Mouse (Mus musculus): ENCODE results near the gene Defa36. TPM values are rescaled to one million over a fixed set of nuclear protein-coding genes. Genes with fewer than 3 reads are reported as not detected.
"Not testable (repeated sequence)": the region's sequence is repeated elsewhere in the genome, so short reads cannot be mapped to it uniquely, and the experiment has no call there.

Gene Defa36
- not detected for total RNA-seq (2021)
- long read RNA-seq, experiment 1 = 0 reads
- long read RNA-seq, experiment 2 = 0 reads

DNA sequence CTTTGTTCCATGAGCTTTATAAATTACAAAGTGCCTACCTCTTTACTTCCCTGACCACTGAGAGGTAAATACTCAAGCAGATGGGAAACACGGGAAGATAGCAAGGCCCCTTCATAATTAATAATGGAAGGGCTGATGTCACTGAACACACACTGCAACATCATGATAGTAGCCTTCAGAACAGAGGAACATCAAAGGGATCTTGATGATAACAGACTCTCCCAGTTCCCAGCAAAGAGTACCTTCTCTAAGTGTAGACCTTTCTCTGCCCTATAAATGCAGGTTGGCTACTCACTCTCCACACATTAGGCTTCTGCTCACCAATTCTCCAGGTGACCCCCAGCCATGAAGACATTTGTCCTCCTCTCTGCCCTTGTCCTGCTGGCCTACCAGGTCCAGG, at the start of gene Defa36:
Gene Defa36, plus strand, starts transcription at position 301 of the 400 bp plus-strand sequence.
- not testable (repeated sequence) for DNase-seq (ENCODE audit: low spot score in 2 of 2)

DNA sequence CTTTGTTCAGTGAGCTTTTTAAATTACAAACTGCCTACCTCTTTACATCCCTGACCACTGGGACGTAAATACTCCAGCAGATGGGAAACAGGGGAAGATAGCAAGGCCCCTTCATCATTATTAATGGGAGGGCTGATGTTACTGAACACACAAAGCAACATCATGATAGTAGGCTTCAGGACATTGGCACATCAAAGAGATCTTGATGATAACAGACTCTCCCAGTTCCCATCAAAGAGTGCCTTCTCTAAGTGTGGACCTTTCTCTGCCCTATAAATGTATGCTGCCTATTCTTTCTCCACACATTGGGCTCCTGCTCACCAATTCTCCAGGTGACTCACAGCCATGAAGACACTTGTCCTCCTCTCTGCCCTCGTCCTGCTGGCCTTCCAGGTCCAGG, 49.0 kb upstream of the Defa36 start, which contains the start of gene Defa2:
Gene Defa2, plus strand, starts transcription at position 301 of the 400 bp plus-strand sequence.
- not testable (repeated sequence) for DNase-seq (ENCODE audit: low spot score in 2 of 2)

GRCm38 (mm10) chr8:21391511-21391910, 35.7 kb upstream of the Defa36 start, which contains the start of gene Defa33:
TSS of gene Defa33 (plus strand) at chr8:21391811.
- not testable (repeated sequence) for DNase-seq (ENCODE audit: low spot score in 2 of 2)

- not testable (repeated sequence) for DNase-seq (ENCODE audit: low spot score in 2 of 2)
Measured at GRCm38 (mm10) chr8:21456460-21456859, 29.2 kb downstream of the Defa36 start, which contains the start of gene Gm7849. TSS of gene Gm7849 (minus strand) at chr8:21456560.

Other genes starting within 250 kb of the Defa36 start
- not detected for gene Defa31, start 235.8 kb upstream of the Defa36 start, total RNA-seq (2021)
- not detected for gene Gm15293, start 225.8 kb upstream of the Defa36 start, total RNA-seq (2021)
- not detected for gene Gm15292, start 177.7 kb upstream of the Defa36 start, total RNA-seq (2021)
- not detected for gene Defa27, start 111.9 kb upstream of the Defa36 start, total RNA-seq (2021)
- gene Defa29, start 100.4 kb upstream of the Defa36 start, total RNA-seq (2021) = not detected
- gene Defa2, start 48.9 kb upstream of the Defa36 start, total RNA-seq (2021) = not detected
- not detected for gene Defa33, start 35.6 kb upstream of the Defa36 start, total RNA-seq (2021)
- not detected for gene Gm7849, start 29.1 kb downstream of the Defa36 start, total RNA-seq (2021)
- gene Defa20, start 81.8 kb downstream of the Defa36 start, total RNA-seq (2021) = not detected
- not detected for gene Defa32, start 101.6 kb downstream of the Defa36 start, total RNA-seq (2021)
- not detected for gene Defa37, start 138.0 kb downstream of the Defa36 start, total RNA-seq (2021)
- not detected for gene Defa28, start 155.6 kb downstream of the Defa36 start, total RNA-seq (2021)
- gene Gm7861, start 167.1 kb downstream of the Defa36 start, total RNA-seq (2021) = not detected
- gene Defa26, start 190.8 kb downstream of the Defa36 start, total RNA-seq (2021) = not detected
- gene Defa17, start 228.4 kb downstream of the Defa36 start, total RNA-seq (2021) = not detected
- not detected for gene Defa34, start 238.4 kb downstream of the Defa36 start, total RNA-seq (2021)

All from gastrocnemius, postnatal 4 days (tissue).